Mouse (Mus musculus) kidney, postnatal 4 days (tissue): ENCODE measurements around the gene Klhl22.

Source experiments
- DNase-seq, 2 experiments: peaks; one replicate each; pipeline ENCODE4 v3.0.0; 2021; ENCODE audit warnings: mixed read lengths in 2 of 2

Klhl22 gene

GRCm38 (mm10) chr16:17802839-17803674, 43.6 kb downstream of the Klhl22 start:
- DNase-seq = peak; percentile 53 to 68

GRCm38 (mm10) chr16:17803675-17804448, 44.4 kb downstream of the Klhl22 start:
- peak in 1 of 2 experiments; percentile 10 for DNase-seq

GRCm38 (mm10) chr16:17804449-17804912, 45.1 kb downstream of the Klhl22 start:
- peak; percentile 68 to 76 for DNase-seq

- DNase-seq = peak in 1 of 2 experiments; percentile 12
Measured at GRCm38 (mm10) chr16:17804982-17805381, 45.6 kb downstream of the Klhl22 start.

- peak; percentile 48 to 61 for DNase-seq
Measured at GRCm38 (mm10) chr16:17806581-17807191, 47.3 kb downstream of the Klhl22 start.

GRCm38 (mm10) chr16:17807192-17808009, 48.0 kb downstream of the Klhl22 start:
- DNase-seq = peak; percentile 88 to 92

- DNase-seq = no peak
Measured at GRCm38 (mm10) chr16:17809125-17809524, 49.7 kb downstream of the Klhl22 start.

GRCm38 (mm10) chr16:17809711-17810110, 50.3 kb downstream of the Klhl22 start:
- peak; percentile 71 to 78 for DNase-seq

GRCm38 (mm10) chr16:17812120-17812519, 52.7 kb downstream of the Klhl22 start:
- peak in 1 of 2 experiments; percentile 60 for DNase-seq

- peak in 1 of 2 experiments; percentile 58 for DNase-seq
Measured at GRCm38 (mm10) chr16:17813173-17813572, 53.8 kb downstream of the Klhl22 start.

GRCm38 (mm10) chr16:17815411-17816402, 56.3 kb downstream of the Klhl22 start:
- DNase-seq = peak; percentile 75 to 83

GRCm38 (mm10) chr16:17816528-17816927, 57.1 kb downstream of the Klhl22 start:
- DNase-seq = no peak

GRCm38 (mm10) chr16:17826500-17826899, 67.1 kb downstream of the Klhl22 start:
- no peak for DNase-seq

- DNase-seq = no peak
Measured at GRCm38 (mm10) chr16:17828229-17828628, 68.8 kb downstream of the Klhl22 start.

GRCm38 (mm10) chr16:17828867-17829266, 69.4 kb downstream of the Klhl22 start:
- peak; percentile 55 to 60 for DNase-seq

GRCm38 (mm10) chr16:17830385-17831178, 71.2 kb downstream of the Klhl22 start:
- peak in 1 of 2 experiments; percentile 45 for DNase-seq

- DNase-seq = peak in 1 of 2 experiments; percentile 43
Measured at GRCm38 (mm10) chr16:17831781-17832180, 72.4 kb downstream of the Klhl22 start.

- no peak for DNase-seq
Measured at GRCm38 (mm10) chr16:17832821-17833220, 73.4 kb downstream of the Klhl22 start, which contains the start of gene B830017H08Rik. B830017H08Rik (plus strand) TSS chr16:17833121.

GRCm38 (mm10) chr16:17833321-17833680, 73.9 kb downstream of the Klhl22 start:
- DNase-seq = peak; percentile 40 to 49
